Comparison of ENCODE assay signal across 7 mouse cellular contexts in genomic region chr15:98635291-98635841, GRCm38 (mm10). TPM values are rescaled to one million over a fixed set of nuclear protein-coding genes. Genes with fewer than 3 reads are reported as not detected.
DNase-seq lines count a peak whose midpoint lies in the region; ATAC-seq and TF ChIP-seq lines count a peak whose summit lies in the region.

No protein-coding gene starts in this region.

- H3K9me3 ChIP-seq in hindbrain, embryonic 11.5 days (ENCODE audit: control insufficient read depth, low read length), result no peaks in the 10 kb centered on the region
- no peaks in the 10 kb centered on the region for H3K9me3 ChIP-seq in midbrain, embryonic 13.5 days

- no peak for TF ChIP-seq CTCF in cortical plate, adult 2 months (IDR thresholded peaks at IDR 0.05; ENCODE audit: extremely low read depth, insufficient read depth, low read length)

- peaks cover 20% of the 10 kb centered on the region for H3K27me3 ChIP-seq in hindbrain, embryonic 11.5 days (ENCODE audit: control insufficient read depth, insufficient read depth, low read length)
- peaks cover 11% of the 10 kb centered on the region for H3K27me3 ChIP-seq in midbrain, embryonic 13.5 days

- peaks cover 5% of the 10 kb centered on the region; the same call in 1 of the 2 replicates for H3K4me1 ChIP-seq in cortical plate, adult 2 months (ENCODE audit: control insufficient read depth, insufficient read depth, low read length)
- peaks cover 23% of the 10 kb centered on the region for H3K4me1 ChIP-seq in hindbrain, embryonic 11.5 days (replicated peaks; ENCODE audit: control insufficient read depth, insufficient read depth, low read length)
- H3K4me1 ChIP-seq in midbrain, embryonic 13.5 days (replicated peaks), result peaks cover 68% of the 10 kb centered on the region

- peaks cover 3% of the 10 kb centered on the region; the same call in 1 of the 2 replicates for H3K36me3 ChIP-seq in hindbrain, embryonic 11.5 days (ENCODE audit: control insufficient read depth, insufficient read depth, low read length)
- H3K36me3 ChIP-seq in midbrain, embryonic 13.5 days, result peaks cover 18% of the 10 kb centered on the region

- DNase-seq in left cerebral cortex, postnatal 4 days, result peak; percentile 39
- no peak for DNase-seq in left cerebral cortex, postnatal 25 days (ENCODE audit: low spot score in 2 of 2)
- DNase-seq in hindbrain, embryonic 11.5 days (ENCODE audit: low spot score), result peak; percentile 53
- no peak for DNase-seq in c-Kit-positive CD71-positive TER-119-positive erythroid progenitor cells, embryonic 14.5 days (ENCODE audit: low spot score)
- no peak for DNase-seq in ovary, postnatal 14 days (ENCODE audit: low spot score)

- peak; percentile 0; the same call in 1 of the 2 replicates for ATAC-seq in hindbrain, embryonic 11.5 days (ENCODE audit: low FRiP score)
- ATAC-seq in midbrain, embryonic 13.5 days, result peak; percentile 18

- H3K9ac ChIP-seq in hindbrain, embryonic 11.5 days (ENCODE audit: low read depth, low read length), result peak overlapping the region; percentile 89
- H3K9ac ChIP-seq in midbrain, embryonic 13.5 days (replicated peaks), result peak overlapping the region; percentile 96

- WGBS in hindbrain, embryonic 11.5 days, result under 1% methylated on average over 21 of the region's 21 CpGs
- under 1% methylated on average over 21 of the region's 21 CpGs for WGBS in midbrain, embryonic 13.5 days

- TF ChIP-seq POLR2A in cortical plate, adult 2 months (IDR thresholded peaks at IDR 0.05; ENCODE audit: extremely low read depth, insufficient read depth, low read length), result no peak

- intact Hi-C loops in left cerebral cortex, postnatal 4 days (cut with DNase I), result no loop called here
- intact Hi-C loops in left cerebral cortex, postnatal 25 days (cut with DNase I), result loop anchor here (2.0 kb wide), 1 partner anchor 27 kb away; the partner anchor contains the start of gene Ddx23

- H3K27ac ChIP-seq in cortical plate, adult 2 months (ENCODE audit: insufficient read depth, low read length), result peak overlapping the region; percentile 54
- peak overlapping the region; percentile 95 for H3K27ac ChIP-seq in hindbrain, embryonic 11.5 days (ENCODE audit: low read depth, low read length)
- peak overlapping the region; percentile 99 for H3K27ac ChIP-seq in midbrain, embryonic 13.5 days

- H3K4me2 ChIP-seq in hindbrain, embryonic 11.5 days (replicated peaks; ENCODE audit: low read depth, low read length), result peak overlapping the region; percentile 81
- peak overlapping the region; percentile 93 for H3K4me2 ChIP-seq in midbrain, embryonic 13.5 days (replicated peaks)

- H3K4me3 ChIP-seq in cortical plate, adult 2 months (ENCODE audit: insufficient read depth, low read length), result peak overlapping the region; percentile 71
- peak overlapping the region; percentile 76 for H3K4me3 ChIP-seq in hindbrain, embryonic 11.5 days (ENCODE audit: low read depth, low read length)
- H3K4me3 ChIP-seq in midbrain, embryonic 13.5 days (replicated peaks), result peak overlapping the region; percentile 78

RNA-seq across cellular contexts. Expression of gene Cacnb3, which starts 4.7 kb away (rescaled TPM):
- total RNA-seq in left cerebral cortex, postnatal 4 days (2021), result 100 to 1,000 TPM; 213 to 226 TPM
- total RNA-seq in left cerebral cortex, postnatal 25 days (2021), result 100 to 1,000 TPM; 277 to 286 TPM
- polyA plus RNA-seq in cortical plate, adult 2 months (2012; rRNA removed), result 339 and 348 TPM in 2 replicates
- polyA plus RNA-seq in hindbrain, embryonic 11.5 days (2014; fragmentation: Nextera tagmentation; extraction: Ambion mirVana), result 41.3 and 42.9 TPM in 2 replicates
- 139 and 157 TPM in 2 replicates for polyA plus RNA-seq in midbrain, embryonic 13.5 days (2015; fragmentation: Nextera tagmentation; extraction: Ambion mirVana)

RNA-seq across cellular contexts. Expression of gene Adcy6, which starts 25.5 kb away (rescaled TPM):
- total RNA-seq in left cerebral cortex, postnatal 4 days (2021), result 10 to 100 TPM; 55.1 to 56.6 TPM
- total RNA-seq in left cerebral cortex, postnatal 25 days (2021), result 10 to 100 TPM; 51.7 to 53.7 TPM
- polyA plus RNA-seq in cortical plate, adult 2 months (2012; rRNA removed), result 38.2 and 44.3 TPM in 2 replicates
- 12.4 and 17.3 TPM in 2 replicates for polyA plus RNA-seq in hindbrain, embryonic 11.5 days (2014; fragmentation: Nextera tagmentation; extraction: Ambion mirVana)
- polyA plus RNA-seq in midbrain, embryonic 13.5 days (2015; fragmentation: Nextera tagmentation; extraction: Ambion mirVana), result 10.6 and 13.0 TPM in 2 replicates

RNA-seq across cellular contexts. Expression of gene Ddx23, which starts 27.3 kb away (rescaled TPM):
- 10 to 100 TPM; 62.5 to 68.6 TPM for total RNA-seq in left cerebral cortex, postnatal 4 days (2021)
- total RNA-seq in left cerebral cortex, postnatal 25 days (2021), result 10 to 100 TPM; 69.4 to 75.8 TPM
- 53.4 and 60.5 TPM in 2 replicates for polyA plus RNA-seq in cortical plate, adult 2 months (2012; rRNA removed)
- 21.7 and 33.0 TPM in 2 replicates for polyA plus RNA-seq in hindbrain, embryonic 11.5 days (2014; fragmentation: Nextera tagmentation; extraction: Ambion mirVana)
- 28.6 and 29.5 TPM in 2 replicates for polyA plus RNA-seq in midbrain, embryonic 13.5 days (2015; fragmentation: Nextera tagmentation; extraction: Ambion mirVana)

RNA-seq across cellular contexts. Expression of gene Rnd1, which starts 41.9 kb away (rescaled TPM):
- total RNA-seq in left cerebral cortex, postnatal 4 days (2021), result 10 to 100 TPM; 46.5 to 49.7 TPM
- total RNA-seq in left cerebral cortex, postnatal 25 days (2021), result 10 to 100 TPM; 31.8 to 36.8 TPM
- 34.5 and 37.4 TPM in 2 replicates for polyA plus RNA-seq in cortical plate, adult 2 months (2012; rRNA removed)
- polyA plus RNA-seq in hindbrain, embryonic 11.5 days (2014; fragmentation: Nextera tagmentation; extraction: Ambion mirVana), result 5.2 and 5.9 TPM in 2 replicates
- 10.2 and 12.7 TPM in 2 replicates for polyA plus RNA-seq in midbrain, embryonic 13.5 days (2015; fragmentation: Nextera tagmentation; extraction: Ambion mirVana)

Comparison
In these comparisons a context has a peak if more than half of its experiments do, and no peak if none do; other contexts are left out.
1. DNase-seq: peak in left cerebral cortex, postnatal 4 days (single experiment) and hindbrain, embryonic 11.5 days (single experiment); none in left cerebral cortex, postnatal 25 days (0 of 2), c-Kit-positive CD71-positive TER-119-positive erythroid progenitor cells, embryonic 14.5 days (single experiment) and ovary, postnatal 14 days (single experiment).
2. Peak in every context shown above with its lines, with median percentiles within 50 percentile points of each other: H3K27ac ChIP-seq and H3K4me3 ChIP-seq.